10 mouse cellular contexts compared by ENCODE assay signal in the genomic region with DNA sequence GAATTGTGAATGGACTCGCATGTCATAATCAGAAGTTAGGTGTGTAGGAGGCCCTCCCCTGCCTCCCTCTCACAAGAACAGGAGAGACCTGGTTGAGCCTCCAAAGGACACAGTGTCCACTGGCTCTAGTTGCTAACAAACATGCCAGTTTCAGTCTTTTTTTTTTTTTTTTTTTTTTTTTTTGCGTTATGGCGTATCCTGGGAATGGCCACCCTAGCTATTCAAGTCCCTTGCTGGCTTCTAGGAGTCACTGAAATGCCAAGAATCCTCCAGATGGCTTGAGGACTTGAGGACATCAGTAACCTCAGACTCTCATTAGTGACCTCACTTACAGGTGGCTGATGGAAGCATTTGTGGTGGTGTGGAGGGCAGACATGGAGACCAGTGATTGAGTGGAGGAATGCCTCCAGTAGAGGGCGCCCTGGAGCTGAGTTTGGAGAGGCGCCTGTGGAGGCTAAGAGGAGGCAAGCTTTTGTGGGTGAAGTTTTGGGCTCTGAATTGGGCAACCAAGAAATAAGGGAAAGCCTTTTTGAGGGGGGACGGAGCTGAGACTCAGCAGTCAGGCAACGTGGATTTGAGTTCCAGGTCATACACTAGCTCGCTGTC.
DNase-seq lines count a peak whose midpoint lies in the region; ATAC-seq and TF ChIP-seq lines count a peak whose summit lies in the region.
"Had no signal": no experiment of that assay in that cellular context is flagged by ENCODE, and none has a peak within 500 bp of the region (broad histone marks: within the 10 kb centered on the region; RNA-seq: fewer than 3 reads in every experiment).

No protein-coding gene starts in this region.

- H3K4me1 ChIP-seq in heart, adult 2 months (ENCODE audit: control insufficient read depth, insufficient read depth, low read length), result no peaks in the 10 kb centered on the region
- H3K4me1 ChIP-seq: embryonic facial prominence, embryonic 12.5 days had no signal

- 0 out of 2 replicates have a peak, but pooled peaks have one; percentile 50 for ATAC-seq in monocyte, adult 5-6 weeks (replicated peaks; ENCODE audit: insufficient number of reproducible peaks, low FRiP score, low TSS enrichment, poor library complexity, severe bottlenecking)

- no peaks in the 10 kb centered on the region for H3K36me3 ChIP-seq in heart, adult 2 months (ENCODE audit: control insufficient read depth, insufficient read depth, low read length)
- H3K36me3 ChIP-seq: embryonic facial prominence, embryonic 12.5 days had no signal

- no peak overlapping the region for H3K4me3 ChIP-seq in heart, adult 2 months
- H3K4me3 ChIP-seq: embryonic facial prominence, embryonic 12.5 days had no signal

- WGBS in heart, adult 2 months, result 66% methylated on average over 8 of the region's 8 CpGs

- TF ChIP-seq POLR2A in heart, adult 2 months (IDR thresholded peaks at IDR 0.05; ENCODE audit: insufficient read depth, low read depth, low read length), result no peak

- no peak overlapping the region for H3K9ac ChIP-seq in heart, adult 2 months (ENCODE audit: low read depth, low read length)
- H3K9ac ChIP-seq: embryonic facial prominence, embryonic 12.5 days had no signal

- TF ChIP-seq EP300 in heart, adult 2 months (IDR thresholded peaks at IDR 0.05; ENCODE audit: insufficient read depth, low read depth, low read length), result no peak

- intact Hi-C loops in heart, adult 2 months (cut with DNase I), result loop anchor here (10.0 kb wide), 1 partner anchor 248 kb away; the partner anchor contains the start of gene Wdr48

- H3K79me2 ChIP-seq in heart, adult 2 months (replicated peaks; ENCODE audit: control insufficient read depth, insufficient read depth, low read length), result no peaks in the 10 kb centered on the region

- DNase-seq in heart, adult 2 months, result peak; percentile 29 to 63
- no peak for DNase-seq in heart, adult 11 months
- DNase-seq in CD4-positive helper T cell, adult 2 months (ENCODE audit: low read depth, low spot score), result peak; percentile 73
- DNase-seq in adrenal gland, postnatal 14 days, result peak; percentile 84
- peak; percentile 12 to 84 for DNase-seq in frontal cortex, adult 2 months (ENCODE audit: extremely low spot score in 1 of 2, low spot score in 1 of 2)
- DNase-seq in left cerebral cortex, adult 11 months (ENCODE audit: low spot score), result peak; percentile 29
- peak; percentile 37 for DNase-seq in testis, postnatal 14 days (ENCODE audit: low spot score)

- TF ChIP-seq CTCF in heart, adult 2 months (IDR thresholded peaks at IDR 0.05), result peak; percentile 72

- no peaks in the 10 kb centered on the region for H3K27me3 ChIP-seq in heart, adult 2 months (ENCODE audit: control insufficient read depth, insufficient read depth, low read length)
- H3K27me3 ChIP-seq: embryonic facial prominence, embryonic 12.5 days had no signal

- no peak overlapping the region for H3K27ac ChIP-seq in heart, adult 2 months
- H3K27ac ChIP-seq: embryonic facial prominence, embryonic 12.5 days; macrophage had no signal
